Mouse (Mus musculus): ENCODE measurements at regions not wholly inside any gene's neighbourhood (a gene's known extent, or its start where the extent isn't known, plus 50 kb on each side); places are given as distances from the start of the nearest gene placed in this dataset.

GRCm38 (mm10) chr9:23535872-23536271, 313.0 kb downstream of the Bmper start:
- TF ChIP-seq POLR2A (IDR thresholded peaks at IDR 0.05; ENCODE audit: borderline replicate concordance, control insufficient read depth, low read depth, low read length) (no peak), CTCF (IDR thresholded peaks at IDR 0.05; ENCODE audit: control insufficient read depth, insufficient read depth, low read length) (no peak)
- 77% methylated on average over 2 of the region's 2 CpGs for WGBS
- H3K27ac ChIP-seq (ENCODE audit: control insufficient read depth, insufficient read depth, low read depth, low read length, poor library complexity) = no peak overlapping the region

GRCm38 (mm10) chr9:23538051-23538450, 315.2 kb downstream of the Bmper start:
- no peaks in the 10 kb centered on the region for H3K4me1 ChIP-seq (ENCODE audit: control insufficient read depth, insufficient read depth, low read length)
- TF ChIP-seq POLR2A (IDR thresholded peaks at IDR 0.05; ENCODE audit: borderline replicate concordance, control insufficient read depth, low read depth, low read length) = no peak
- TF ChIP-seq CTCF (IDR thresholded peaks at IDR 0.05; ENCODE audit: control insufficient read depth, insufficient read depth, low read length) = no peak
- 76% methylated on average over 5 of the region's 5 CpGs for WGBS
- H3K27ac ChIP-seq (ENCODE audit: control insufficient read depth, insufficient read depth, low read depth, low read length, poor library complexity) = no peak overlapping the region
- H3K4me3 ChIP-seq (replicated peaks; ENCODE audit: control insufficient read depth, low read depth, low read length) = no peak overlapping the region

More at GRCm38 (mm10) chr9:23535872-23536271, 313.0 kb downstream of the Bmper start:
- Histone ChIP-seq H3K4me1 (ENCODE audit: control insufficient read depth, insufficient read depth, low read length) (no peaks in the 10 kb centered on the region), H3K4me3 (replicated peaks; ENCODE audit: control insufficient read depth, low read depth, low read length) (no peak overlapping the region)

GRCm38 (mm10) chr9:23551692-23552091, 328.8 kb downstream of the Bmper start:
- 77% methylated on average over 2 of the region's 2 CpGs for WGBS
- no peak overlapping the region for H3K4me3 ChIP-seq (replicated peaks; ENCODE audit: control insufficient read depth, low read depth, low read length)
- TF ChIP-seq CTCF (IDR thresholded peaks at IDR 0.05; ENCODE audit: control insufficient read depth, insufficient read depth, low read length) (no peak), POLR2A (IDR thresholded peaks at IDR 0.05; ENCODE audit: borderline replicate concordance, control insufficient read depth, low read depth, low read length) (no peak)
- no peak overlapping the region for H3K27ac ChIP-seq (ENCODE audit: control insufficient read depth, insufficient read depth, low read depth, low read length, poor library complexity)
- H3K4me1 ChIP-seq (ENCODE audit: control insufficient read depth, insufficient read depth, low read length) = no peaks in the 10 kb centered on the region

GRCm38 (mm10) chr9:23553766-23554165, 330.9 kb downstream of the Bmper start:
- Histone ChIP-seq H3K4me3 (replicated peaks; ENCODE audit: control insufficient read depth, low read depth, low read length) (no peak overlapping the region), H3K4me1 (ENCODE audit: control insufficient read depth, insufficient read depth, low read length) (no peaks in the 10 kb centered on the region), H3K27ac (ENCODE audit: control insufficient read depth, insufficient read depth, low read depth, low read length, poor library complexity) (no peak overlapping the region)
- TF ChIP-seq POLR2A (IDR thresholded peaks at IDR 0.05; ENCODE audit: borderline replicate concordance, control insufficient read depth, low read depth, low read length) (no peak), CTCF (IDR thresholded peaks at IDR 0.05; ENCODE audit: control insufficient read depth, insufficient read depth, low read length) (no peak)
- WGBS = 63% methylated on average over 1 of the region's 1 CpGs

GRCm38 (mm10) chr9:23557601-23558000, 334.7 kb downstream of the Bmper start:
- TF ChIP-seq CTCF (IDR thresholded peaks at IDR 0.05; ENCODE audit: control insufficient read depth, insufficient read depth, low read length) (no peak), POLR2A (IDR thresholded peaks at IDR 0.05; ENCODE audit: borderline replicate concordance, control insufficient read depth, low read depth, low read length) (no peak)
- H3K4me3 ChIP-seq (replicated peaks; ENCODE audit: control insufficient read depth, low read depth, low read length) = no peak overlapping the region
- H3K4me1 ChIP-seq (ENCODE audit: control insufficient read depth, insufficient read depth, low read length) = no peaks in the 10 kb centered on the region
- no peak overlapping the region for H3K27ac ChIP-seq (ENCODE audit: control insufficient read depth, insufficient read depth, low read depth, low read length, poor library complexity)
- WGBS = 83% methylated on average over 3 of the region's 3 CpGs

GRCm38 (mm10) chr9:23561924-23562323, 339.0 kb downstream of the Bmper start:
- Histone ChIP-seq H3K4me3 (replicated peaks; ENCODE audit: control insufficient read depth, low read depth, low read length) (no peak overlapping the region), H3K27ac (ENCODE audit: control insufficient read depth, insufficient read depth, low read depth, low read length, poor library complexity) (no peak overlapping the region), H3K4me1 (ENCODE audit: control insufficient read depth, insufficient read depth, low read length) (no peaks in the 10 kb centered on the region)
- WGBS = 70% methylated on average over 3 of the region's 3 CpGs
- no peak for TF ChIP-seq POLR2A (IDR thresholded peaks at IDR 0.05; ENCODE audit: borderline replicate concordance, control insufficient read depth, low read depth, low read length)
- no peak for TF ChIP-seq CTCF (IDR thresholded peaks at IDR 0.05; ENCODE audit: control insufficient read depth, insufficient read depth, low read length)

- TF ChIP-seq CTCF (IDR thresholded peaks at IDR 0.05; ENCODE audit: control insufficient read depth, insufficient read depth, low read length) (no peak), POLR2A (IDR thresholded peaks at IDR 0.05; ENCODE audit: borderline replicate concordance, control insufficient read depth, low read depth, low read length) (no peak)
Measured at GRCm38 (mm10) chr9:23567081-23567480, 344.2 kb downstream of the Bmper start.

GRCm38 (mm10) chr9:23570150-23570549, 347.3 kb downstream of the Bmper start:
- Histone ChIP-seq H3K4me1 (ENCODE audit: control insufficient read depth, insufficient read depth, low read length) (no peaks in the 10 kb centered on the region; the same call in 1 of the 2 replicates), H3K4me3 (replicated peaks; ENCODE audit: control insufficient read depth, low read depth, low read length) (no peak overlapping the region), H3K27ac (ENCODE audit: control insufficient read depth, insufficient read depth, low read depth, low read length, poor library complexity) (no peak overlapping the region)
- 2% methylated on average over 8 of the region's 8 CpGs for whole genome bisulfite sequencing
- TF ChIP-seq POLR2A (IDR thresholded peaks at IDR 0.05; ENCODE audit: borderline replicate concordance, control insufficient read depth, low read depth, low read length) = no peak
- no peak for TF ChIP-seq CTCF (IDR thresholded peaks at IDR 0.05; ENCODE audit: control insufficient read depth, insufficient read depth, low read length)

More at GRCm38 (mm10) chr9:23567081-23567480, 344.2 kb downstream of the Bmper start:
- H3K4me1 ChIP-seq (ENCODE audit: control insufficient read depth, insufficient read depth, low read length) = no peaks in the 10 kb centered on the region; the same call in 1 of the 2 replicates
- H3K4me3 ChIP-seq (replicated peaks; ENCODE audit: control insufficient read depth, low read depth, low read length) = no peak overlapping the region
- no peak overlapping the region for H3K27ac ChIP-seq (ENCODE audit: control insufficient read depth, insufficient read depth, low read depth, low read length, poor library complexity)

GRCm38 (mm10) chr9:23576314-23576713, 353.4 kb downstream of the Bmper start:
- no peak overlapping the region for H3K4me3 ChIP-seq (replicated peaks; ENCODE audit: control insufficient read depth, low read depth, low read length)
- H3K27ac ChIP-seq (ENCODE audit: control insufficient read depth, insufficient read depth, low read depth, low read length, poor library complexity) = no peak overlapping the region
- no peaks in the 10 kb centered on the region for H3K4me1 ChIP-seq (ENCODE audit: control insufficient read depth, insufficient read depth, low read length)
- TF ChIP-seq POLR2A (IDR thresholded peaks at IDR 0.05; ENCODE audit: borderline replicate concordance, control insufficient read depth, low read depth, low read length) (no peak), CTCF (IDR thresholded peaks at IDR 0.05; ENCODE audit: control insufficient read depth, insufficient read depth, low read length) (no peak)
- WGBS = 70% methylated on average over 2 of the region's 2 CpGs

Data from bone marrow, adult 2 months (tissue).